Mouse (Mus musculus) forebrain, embryonic 11.5 days (tissue): Measurements from ENCODE around the gene Plpp3. TPM values are rescaled to one million over a fixed set of nuclear protein-coding genes. Genes with fewer than 3 reads are reported as not detected.

Source experiments
- ATAC-seq: fragments of 200-750 bp; cut with Nextera tagmentation; replicated peaks from 2 replicates; pipeline ENCODE4 v1.8.0; 2017; ENCODE audit warnings: moderate TSS enrichment; ENCODE audit not compliant: low FRiP score
- DNase-seq: peaks from one replicate; pipeline ENCODE4 v3.0.0-alpha.2; 2017; ENCODE audit warnings: low spot score
- H3K27ac ChIP-seq: fragments of 300-500 bp; sonication (generic); 2 replicates; pipeline ENCODE4 v1.5.1; 2014; ENCODE audit warnings: low read depth, low read length
- H3K27me3 ChIP-seq: fragments of 300-500 bp; sonication (generic); 2 replicates; pipeline ENCODE4 v1.6.1; 2014; ENCODE audit warnings: mild to moderate bottlenecking, low read length, mixed read lengths; ENCODE audit not compliant: control insufficient read depth, insufficient read depth
- H3K36me3 ChIP-seq: fragments of 300-500 bp; sonication (generic); 2 replicates; pipeline ENCODE4 v1.6.1; 2014; ENCODE audit warnings: mild to moderate bottlenecking, low read length, moderate library complexity, mixed read lengths; ENCODE audit not compliant: control insufficient read depth, insufficient read depth
- H3K4me1 ChIP-seq: fragments of 300-500 bp; sonication (generic); replicated peaks from 2 replicates; pipeline ENCODE4 v1.6.1; 2014; ENCODE audit warnings: low read length, mixed read lengths; ENCODE audit not compliant: control insufficient read depth, insufficient read depth
- H3K4me2 ChIP-seq: fragments of 300-500 bp; sonication (generic); 2 replicates; pipeline ENCODE4 v1.6.1; 2014; ENCODE audit warnings: low read depth, mild to moderate bottlenecking, low read length, moderate library complexity, mixed read lengths; ENCODE audit not compliant: severe bottlenecking
- H3K4me3 ChIP-seq: fragments of 300-500 bp; sonication (generic); 2 replicates; pipeline ENCODE4 v1.5.1; 2014; ENCODE audit warnings: low read depth, low read length
- H3K9ac ChIP-seq: fragments of 300-500 bp; sonication (generic); 2 replicates; pipeline ENCODE4 v1.6.1; 2014; ENCODE audit warnings: low read length
- H3K9me3 ChIP-seq: fragments of 300-500 bp; sonication (generic); 2 replicates; pipeline ENCODE4 v1.6.1; 2016; ENCODE audit warnings: low read length, mixed read lengths; ENCODE audit not compliant: control insufficient read depth
- WGBS: fragments of 180-500 bp; shearing (Covaris S2); extraction: QIAGEN DNeasy Blood & Tissue Kit; methylation state at CpG from one replicate; pipeline ENCODE4 v1.1.7; 2014; 5-methylcytosine and 5-hydroxymethylcytosine counted together
- polyA plus RNA-seq: library from polyadenylated mRNA; unstranded; fragments of >200 nt; fragmentation: Nextera tagmentation; extraction: Ambion mirVana; gene quantifications from 2 replicates; pipeline ENCODE4 v1.2.1, GENCODE M21; 2014

The Plpp3 gene
- polyA plus RNA-seq, 1 experiment from 2014 or later: 71.6 TPM

GRCm38 (mm10) chr4:105198696-105199095 lies 41.5 kb downstream of the Plpp3 start:
- Histone ChIP-seq H3K4me1 (peaks cover 12% of the 10 kb centered on the region; the same call in 1 of the 2 replicates), H3K9me3 (no peaks in the 10 kb centered on the region), H3K9ac (no peak overlapping the region), H3K36me3 (peaks cover 4% of the 10 kb centered on the region; the same call in 1 of the 2 replicates), H3K27ac (no peak overlapping the region), H3K4me3 (no peak overlapping the region), H3K4me2 (no peak overlapping the region), H3K27me3 (no peaks in the 10 kb centered on the region)
- DNase-seq (no peak), ATAC-seq (no peak)
- 92% methylated on average over 5 of the region's 5 CpGs for WGBS

- ATAC-seq (no peak), DNase-seq (no peak)
- no peak overlapping the region for H3K27ac ChIP-seq
- no peak overlapping the region for H3K4me2 ChIP-seq
- 83% methylated on average over 8 of the region's 8 CpGs for WGBS
- H3K4me3 ChIP-seq: no peak overlapping the region
- no peaks in the 10 kb centered on the region for H3K27me3 ChIP-seq
- peaks cover 12% of the 10 kb centered on the region; the same call in 1 of the 2 replicates for H3K4me1 ChIP-seq
- H3K9me3 ChIP-seq: no peaks in the 10 kb centered on the region
- H3K36me3 ChIP-seq: peaks cover 4% of the 10 kb centered on the region; the same call in 1 of the 2 replicates
- H3K9ac ChIP-seq: no peak overlapping the region
These were observed 42.2 kb downstream of the Plpp3 start for GRCm38 (mm10) chr4:105199345-105199744.

- Histone ChIP-seq H3K27ac (peak overlapping the region; percentile 32; the same call in 1 of the 2 replicates), H3K9me3 (no peaks in the 10 kb centered on the region), H3K4me1 (peaks cover 12% of the 10 kb centered on the region; the same call in 1 of the 2 replicates), H3K36me3 (0 out of 2 replicates have a peak, but pooled peaks cover 2% of the 10 kb centered on the region), H3K27me3 (no peaks in the 10 kb centered on the region), H3K4me3 (no peak overlapping the region), H3K4me2 (no peak overlapping the region), H3K9ac (no peak overlapping the region)
- ATAC-seq (peak; percentile 66; the same call in 1 of the 2 replicates), DNase-seq (no peak)
- WGBS: 31% methylated on average over 14 of the region's 14 CpGs
These were observed 43.7 kb downstream of the Plpp3 start for GRCm38 (mm10) chr4:105200624-105201524.

DNA sequence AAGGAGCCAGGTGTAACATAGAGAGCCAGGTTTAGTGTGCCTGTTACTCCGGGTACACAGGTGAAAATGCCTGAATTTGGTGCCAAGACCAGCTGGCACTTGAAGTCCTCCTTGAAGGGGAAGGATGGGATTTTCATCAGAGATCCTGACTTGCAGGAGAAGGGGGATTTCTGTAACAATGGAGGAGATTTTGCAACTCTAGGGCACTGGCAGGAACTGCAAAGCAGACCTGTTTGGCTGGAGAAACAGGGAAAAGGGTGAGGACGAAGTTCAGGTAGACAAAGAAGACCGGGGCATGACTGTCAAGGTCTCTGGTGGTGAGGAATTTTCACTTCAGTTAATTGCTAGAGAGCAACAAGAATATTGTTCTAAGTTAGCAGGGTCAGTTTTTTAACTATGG lies 45.3 kb downstream of the Plpp3 start:
- DNase-seq (no peak), ATAC-seq (no peak)
- WGBS: 93% methylated on average over 3 of the region's 3 CpGs
- Histone ChIP-seq H3K27ac (no peak overlapping the region), H3K36me3 (0 out of 2 replicates have a peak, but pooled peaks cover 2% of the 10 kb centered on the region), H3K4me1 (peaks cover 12% of the 10 kb centered on the region; the same call in 1 of the 2 replicates), H3K9me3 (no peaks in the 10 kb centered on the region), H3K27me3 (no peaks in the 10 kb centered on the region), H3K9ac (no peak overlapping the region), H3K4me2 (no peak overlapping the region), H3K4me3 (no peak overlapping the region)

GRCm38 (mm10) chr4:105203303-105203761 lies 46.2 kb downstream of the Plpp3 start:
- ATAC-seq (no peak), DNase-seq (no peak)
- Histone ChIP-seq H3K9ac (no peak overlapping the region), H3K36me3 (peaks cover 2% of the 10 kb centered on the region; the same call in 1 of the 2 replicates), H3K27ac (no peak overlapping the region), H3K4me1 (peaks cover 12% of the 10 kb centered on the region; the same call in 1 of the 2 replicates), H3K9me3 (no peaks in the 10 kb centered on the region), H3K4me3 (no peak overlapping the region), H3K4me2 (no peak overlapping the region), H3K27me3 (no peaks in the 10 kb centered on the region)
- WGBS: 97% methylated on average over 2 of the region's 2 CpGs

- Histone ChIP-seq H3K36me3 (peaks cover 4% of the 10 kb centered on the region; the same call in 1 of the 2 replicates), H3K4me2 (no peak overlapping the region), H3K9me3 (no peaks in the 10 kb centered on the region), H3K4me3 (no peak overlapping the region), H3K4me1 (peaks cover 12% of the 10 kb centered on the region; the same call in 1 of the 2 replicates), H3K27me3 (no peaks in the 10 kb centered on the region), H3K9ac (no peak overlapping the region), H3K27ac (no peak overlapping the region)
- DNase-seq (no peak), ATAC-seq (no peak)
- 78% methylated on average over 9 of the region's 9 CpGs for WGBS
These were observed 46.9 kb downstream of the Plpp3 start for GRCm38 (mm10) chr4:105204071-105204470.

- H3K4me3 ChIP-seq: no peak overlapping the region
- DNase-seq (no peak), ATAC-seq (no peak)
- no peak overlapping the region for H3K4me2 ChIP-seq
- H3K36me3 ChIP-seq: peaks cover 5% of the 10 kb centered on the region; the same call in 1 of the 2 replicates
- no peak overlapping the region for H3K27ac ChIP-seq
- H3K4me1 ChIP-seq: peaks cover 6% of the 10 kb centered on the region; the same call in 1 of the 2 replicates
- H3K9me3 ChIP-seq: no peaks in the 10 kb centered on the region
- no peaks in the 10 kb centered on the region for H3K27me3 ChIP-seq
- no peak overlapping the region for H3K9ac ChIP-seq
- WGBS: 62% methylated on average over 15 of the region's 15 CpGs
These were observed 48.1 kb downstream of the Plpp3 start for GRCm38 (mm10) chr4:105205045-105205851.

GRCm38 (mm10) chr4:105206102-105206501 lies 49.0 kb downstream of the Plpp3 start:
- Histone ChIP-seq H3K27ac (no peak overlapping the region), H3K36me3 (peaks cover 5% of the 10 kb centered on the region; the same call in 1 of the 2 replicates), H3K4me1 (peaks cover 1% of the 10 kb centered on the region; the same call in 1 of the 2 replicates), H3K4me3 (no peak overlapping the region), H3K9me3 (no peaks in the 10 kb centered on the region), H3K9ac (no peak overlapping the region), H3K27me3 (no peaks in the 10 kb centered on the region), H3K4me2 (no peak overlapping the region)
- DNase-seq: no peak
- ATAC-seq: no peak
- 81% methylated on average over 6 of the region's 6 CpGs for WGBS
